Mouse (Mus musculus): ENCODE data around the gene Habp2. TPM values are rescaled to one million over a fixed set of nuclear protein-coding genes. Genes with fewer than 3 reads are reported as not detected.
A peak's percentile ranks its signal among the peaks of the same experiment; 100 is the strongest.

The Habp2 gene
- polyA plus RNA-seq, 1 experiment from 2014 or later: 50.5 TPM

DNA sequence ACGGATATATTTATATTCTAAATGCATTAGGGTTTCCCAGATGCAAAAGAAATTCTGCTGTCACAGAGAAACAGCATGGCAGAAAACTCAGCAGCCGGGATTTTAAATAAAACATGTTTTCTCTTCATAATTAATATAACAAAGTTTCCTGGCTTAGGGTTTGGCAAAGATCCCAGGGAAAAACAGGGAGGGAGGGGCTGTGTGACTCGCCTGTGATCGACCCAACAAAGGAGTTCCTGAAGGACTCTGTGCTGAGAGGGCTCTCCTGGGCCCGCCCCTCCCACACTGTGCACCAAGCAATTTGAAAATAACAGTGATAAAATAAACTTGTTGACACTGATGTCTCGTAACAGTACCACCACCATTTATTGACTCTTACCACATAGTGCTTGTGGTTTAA lies 5.0 kb downstream of the Habp2 start:
- Histone ChIP-seq H3K36me3 (ENCODE audit: insufficient read depth, low read length) (no peaks in the 10 kb centered on the region), H3K9me3 (replicated peaks; ENCODE audit: low read length) (no peaks in the 10 kb centered on the region), H3K4me2 (ENCODE audit: low read length) (no peak overlapping the region), H3K9ac (ENCODE audit: low read depth, low read length) (no peak overlapping the region), H3K4me3 (replicated peaks; ENCODE audit: low read depth, low read length) (no peak overlapping the region), H3K27me3 (ENCODE audit: insufficient read depth, low read length) (no peaks in the 10 kb centered on the region), H3K27ac (no peak overlapping the region), H3K4me1 (replicated peaks; ENCODE audit: insufficient read depth, low read length) (peaks cover 5% of the 10 kb centered on the region; the same call in 1 of the 2 replicates)
- peak; percentile 44 for DNase-seq (ENCODE audit: low spot score)
- WGBS: 44% methylated on average over 6 of the region's 6 CpGs
- TF ChIP-seq CTCF (IDR thresholded peaks at IDR 0.05; ENCODE audit: low read depth): no peak
- no peak for ATAC-seq (replicated peaks; ENCODE audit: low FRiP score, low read depth)

GRCm38 (mm10) chr19:56292335-56292734 lies 5.4 kb downstream of the Habp2 start:
- Histone ChIP-seq H3K9ac (ENCODE audit: low read depth, low read length) (no peak overlapping the region), H3K36me3 (ENCODE audit: insufficient read depth, low read length) (no peaks in the 10 kb centered on the region), H3K4me3 (replicated peaks; ENCODE audit: low read depth, low read length) (no peak overlapping the region), H3K27ac (no peak overlapping the region), H3K9me3 (replicated peaks; ENCODE audit: low read length) (no peaks in the 10 kb centered on the region), H3K27me3 (ENCODE audit: insufficient read depth, low read length) (no peaks in the 10 kb centered on the region), H3K4me1 (replicated peaks; ENCODE audit: insufficient read depth, low read length) (peaks cover under 1% of the 10 kb centered on the region; the same call in 1 of the 2 replicates), H3K4me2 (ENCODE audit: low read length) (no peak overlapping the region)
- peak; percentile 56 for TF ChIP-seq CTCF (IDR thresholded peaks at IDR 0.05; ENCODE audit: low read depth)
- peak; percentile 11 for DNase-seq (ENCODE audit: low spot score)
- 56% methylated on average over 9 of the region's 9 CpGs for WGBS
- no peak for ATAC-seq (replicated peaks; ENCODE audit: low FRiP score, low read depth)

GRCm38 (mm10) chr19:56294654-56295399 lies 7.9 kb downstream of the Habp2 start:
- Histone ChIP-seq H3K27me3 (ENCODE audit: insufficient read depth, low read length) (no peaks in the 10 kb centered on the region), H3K4me2 (ENCODE audit: low read length) (no peak overlapping the region), H3K27ac (no peak overlapping the region), H3K9ac (ENCODE audit: low read depth, low read length) (no peak overlapping the region), H3K4me1 (replicated peaks; ENCODE audit: insufficient read depth, low read length) (no peaks in the 10 kb centered on the region; the same call in 1 of the 2 replicates), H3K4me3 (replicated peaks; ENCODE audit: low read depth, low read length) (no peak overlapping the region), H3K36me3 (ENCODE audit: insufficient read depth, low read length) (no peaks in the 10 kb centered on the region), H3K9me3 (replicated peaks; ENCODE audit: low read length) (no peaks in the 10 kb centered on the region)
- 46% methylated on average over 7 of the region's 7 CpGs for WGBS
- peak; percentile 83 for TF ChIP-seq CTCF (IDR thresholded peaks at IDR 0.05; ENCODE audit: low read depth)
- peak; percentile 87 for DNase-seq (ENCODE audit: low spot score)
- peak; percentile 83 for ATAC-seq (replicated peaks; ENCODE audit: low FRiP score, low read depth)

DNA sequence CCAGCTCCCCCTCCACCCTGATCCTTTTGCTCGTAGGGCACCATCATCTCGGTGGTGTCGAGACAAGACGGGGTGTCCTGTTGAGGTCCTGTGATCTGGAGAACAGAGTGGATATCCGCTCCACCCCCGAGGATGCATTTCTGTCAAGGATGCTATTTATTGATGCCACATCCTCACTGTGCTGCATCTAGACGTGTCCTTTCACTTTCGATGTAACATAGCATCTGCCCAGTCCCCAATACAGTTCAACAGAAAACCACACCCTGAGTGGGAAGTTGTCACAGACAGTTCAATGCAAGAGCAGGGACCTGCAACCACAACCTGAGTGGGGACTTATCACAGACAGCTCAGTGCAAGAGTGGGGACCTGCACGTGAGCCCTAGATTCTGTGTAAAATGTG lies 9.7 kb downstream of the Habp2 start:
- Histone ChIP-seq H3K9ac (ENCODE audit: low read depth, low read length) (no peak overlapping the region), H3K4me3 (replicated peaks; ENCODE audit: low read depth, low read length) (no peak overlapping the region), H3K27me3 (ENCODE audit: insufficient read depth, low read length) (no peaks in the 10 kb centered on the region), H3K4me2 (ENCODE audit: low read length) (no peak overlapping the region), H3K36me3 (ENCODE audit: insufficient read depth, low read length) (no peaks in the 10 kb centered on the region), H3K4me1 (replicated peaks; ENCODE audit: insufficient read depth, low read length) (no peaks in the 10 kb centered on the region; the same call in 1 of the 2 replicates), H3K27ac (no peak overlapping the region), H3K9me3 (replicated peaks; ENCODE audit: low read length) (no peaks in the 10 kb centered on the region)
- no peak for TF ChIP-seq CTCF (IDR thresholded peaks at IDR 0.05; ENCODE audit: low read depth)
- no peak for ATAC-seq (replicated peaks; ENCODE audit: low FRiP score, low read depth)
- WGBS: 83% methylated on average over 9 of the region's 9 CpGs
- DNase-seq (ENCODE audit: low spot score): no peak

GRCm38 (mm10) chr19:56297264-56297663 lies 10.3 kb downstream of the Habp2 start:
- no peak overlapping the region for H3K9ac ChIP-seq (ENCODE audit: low read depth, low read length)
- no peaks in the 10 kb centered on the region for H3K9me3 ChIP-seq (replicated peaks; ENCODE audit: low read length)
- H3K36me3 ChIP-seq (ENCODE audit: insufficient read depth, low read length): no peaks in the 10 kb centered on the region
- no peak for TF ChIP-seq CTCF (IDR thresholded peaks at IDR 0.05; ENCODE audit: low read depth)
- no peaks in the 10 kb centered on the region for H3K4me1 ChIP-seq (replicated peaks; ENCODE audit: insufficient read depth, low read length)
- DNase-seq (ENCODE audit: low spot score): no peak
- WGBS: 69% methylated on average over 3 of the region's 3 CpGs
- no peaks in the 10 kb centered on the region for H3K27me3 ChIP-seq (ENCODE audit: insufficient read depth, low read length)
- no peak overlapping the region for H3K27ac ChIP-seq
- H3K4me3 ChIP-seq (replicated peaks; ENCODE audit: low read depth, low read length): no peak overlapping the region
- no peak overlapping the region for H3K4me2 ChIP-seq (ENCODE audit: low read length)
- ATAC-seq (replicated peaks; ENCODE audit: low FRiP score, low read depth): no peak

GRCm38 (mm10) chr19:56300835-56301234 lies 13.9 kb downstream of the Habp2 start:
- H3K9ac ChIP-seq (ENCODE audit: low read depth, low read length): no peak overlapping the region
- H3K36me3 ChIP-seq (ENCODE audit: insufficient read depth, low read length): no peaks in the 10 kb centered on the region
- H3K4me3 ChIP-seq (replicated peaks; ENCODE audit: low read depth, low read length): no peak overlapping the region
- no peak for TF ChIP-seq CTCF (IDR thresholded peaks at IDR 0.05; ENCODE audit: low read depth)
- DNase-seq (ENCODE audit: low spot score): no peak
- H3K4me1 ChIP-seq (replicated peaks; ENCODE audit: insufficient read depth, low read length): no peaks in the 10 kb centered on the region
- H3K9me3 ChIP-seq (replicated peaks; ENCODE audit: low read length): no peaks in the 10 kb centered on the region
- no peaks in the 10 kb centered on the region for H3K27me3 ChIP-seq (ENCODE audit: insufficient read depth, low read length)
- ATAC-seq (replicated peaks; ENCODE audit: low FRiP score, low read depth): no peak
- no peak overlapping the region for H3K4me2 ChIP-seq (ENCODE audit: low read length)
- 68% methylated on average over 10 of the region's 11 CpGs for WGBS
- no peak overlapping the region for H3K27ac ChIP-seq

Data from kidney, postnatal 0 days (tissue).